8 mouse cellular contexts compared by ENCODE assay signal in genomic region chr14:30551509-30551908, GRCm38 (mm10). TPM values are rescaled to one million over a fixed set of nuclear protein-coding genes. Genes with fewer than 3 reads are reported as not detected.
DNase-seq lines count a peak whose midpoint lies in the region; ATAC-seq and TF ChIP-seq lines count a peak whose summit lies in the region.

No protein-coding gene starts in this region.

- peak overlapping the region; percentile 98 for H3K4me2 ChIP-seq in heart, embryonic 14.5 days (ENCODE audit: low read length)
- H3K4me2 ChIP-seq in liver, postnatal 0 days (ENCODE audit: low read depth, low read length) = peak overlapping the region; percentile 98
- H3K4me2 ChIP-seq in stomach, postnatal 0 days (replicated peaks; ENCODE audit: low read depth) = peak overlapping the region; percentile 88; the same call in 1 of the 2 replicates

- peak overlapping the region; percentile 5 to 28; a peak in 1 of 4 replicates for H3K27ac ChIP-seq in heart, embryonic 14.5 days (replicated peaks in 1 of 2; ENCODE audit: control insufficient read depth in 1 of 2, insufficient read depth in 1 of 2, low read depth in 2 of 2, low read length in 2 of 2)
- H3K27ac ChIP-seq in liver, postnatal 0 days (ENCODE audit: low read depth) = peak overlapping the region; percentile 61
- H3K27ac ChIP-seq in stomach, postnatal 0 days (replicated peaks) = no peak overlapping the region

- no peak for TF ChIP-seq EP300 in liver, postnatal 0 days (IDR thresholded peaks at IDR 0.05; ENCODE audit: low read depth)
- no peak for TF ChIP-seq EP300 in stomach, postnatal 0 days (optimal IDR thresholded peaks at IDR 0.05)

- DNase-seq in liver, postnatal 0 days = no peak
- no peak for DNase-seq in stomach, postnatal 0 days (ENCODE audit: low spot score)
- no peak for DNase-seq in cerebellum, adult 11-12 months
- DNase-seq in ovary, postnatal 36 days (ENCODE audit: low spot score) = no peak

- ATAC-seq in megakaryocyte, adult 5-6 weeks (ENCODE audit: poor library complexity, severe bottlenecking) = no peak
- ATAC-seq in heart, embryonic 14.5 days (ENCODE audit: insufficient number of reproducible peaks, insufficient read depth, low FRiP score, low read depth) = no peak
- ATAC-seq in liver, postnatal 0 days = no peak
- no peak for ATAC-seq in stomach, postnatal 0 days (ENCODE audit: low FRiP score, low TSS enrichment)
- ATAC-seq in megakaryocyte progenitor cell, adult 5-6 weeks (replicated peaks; ENCODE audit: poor library complexity) = no peak

- no peaks in the 10 kb centered on the region for H3K9me3 ChIP-seq in megakaryocyte, embryonic 14.5 days
- H3K9me3 ChIP-seq in heart, embryonic 14.5 days (ENCODE audit: control insufficient read depth, low read length) = no peaks in the 10 kb centered on the region
- no peaks in the 10 kb centered on the region for H3K9me3 ChIP-seq in liver, postnatal 0 days (ENCODE audit: low read length)
- no peaks in the 10 kb centered on the region for H3K9me3 ChIP-seq in stomach, postnatal 0 days (ENCODE audit: control insufficient read depth, low read length)

- H3K27me3 ChIP-seq in megakaryocyte, embryonic 14.5 days (replicated peaks) = no peaks in the 10 kb centered on the region
- no peaks in the 10 kb centered on the region for H3K27me3 ChIP-seq in heart, embryonic 14.5 days (ENCODE audit: control insufficient read depth, insufficient read depth, low read length)
- no peaks in the 10 kb centered on the region for H3K27me3 ChIP-seq in liver, postnatal 0 days (ENCODE audit: insufficient read depth, low read length)
- H3K27me3 ChIP-seq in stomach, postnatal 0 days (ENCODE audit: control insufficient read depth, insufficient read depth, low read length) = no peaks in the 10 kb centered on the region

- TF ChIP-seq CTCF in liver, postnatal 0 days (IDR thresholded peaks at IDR 0.05; ENCODE audit: low read depth) = no peak
- TF ChIP-seq CTCF in stomach, postnatal 0 days (IDR thresholded peaks at IDR 0.05; ENCODE audit: low read depth) = no peak

- H3K36me3 ChIP-seq in megakaryocyte, embryonic 14.5 days (replicated peaks; ENCODE audit: low read length) = peaks cover 50% of the 10 kb centered on the region
- peaks cover 13% of the 10 kb centered on the region for H3K36me3 ChIP-seq in heart, embryonic 14.5 days (ENCODE audit: control insufficient read depth, insufficient read depth, low read length)
- H3K36me3 ChIP-seq in liver, postnatal 0 days (replicated peaks; ENCODE audit: insufficient read depth, low read length) = peaks cover 16% of the 10 kb centered on the region
- no peaks in the 10 kb centered on the region for H3K36me3 ChIP-seq in stomach, postnatal 0 days (ENCODE audit: control insufficient read depth, insufficient read depth, low read length)

- WGBS in heart, embryonic 14.5 days = 12% methylated on average over 5 of the region's 5 CpGs
- 36% methylated on average over 5 of the region's 5 CpGs for WGBS in liver, postnatal 0 days (ENCODE audit: insufficient replicate concordance)
- WGBS in stomach, postnatal 0 days = 46% methylated on average over 5 of the region's 5 CpGs

- peaks cover 60% of the 10 kb centered on the region for H3K4me1 ChIP-seq in megakaryocyte, embryonic 14.5 days
- H3K4me1 ChIP-seq in heart, embryonic 14.5 days (ENCODE audit: control insufficient read depth in 2 of 2, insufficient read depth in 2 of 2, low read length in 2 of 2) = peaks cover 22 to 33% of the 10 kb centered on the region in 2 experiments
- H3K4me1 ChIP-seq in liver, postnatal 0 days (ENCODE audit: insufficient read depth) = peaks cover 34% of the 10 kb centered on the region
- peaks cover 2% of the 10 kb centered on the region; the same call in 1 of the 2 replicates for H3K4me1 ChIP-seq in stomach, postnatal 0 days (replicated peaks; ENCODE audit: control insufficient read depth, insufficient read depth)

- peak overlapping the region; percentile 95 for H3K4me3 ChIP-seq in megakaryocyte, embryonic 14.5 days (replicated peaks)
- peak overlapping the region in 1 of 2 experiments; percentile 85; a peak in 2 of 4 replicates for H3K4me3 ChIP-seq in heart, embryonic 14.5 days (ENCODE audit: control insufficient read depth in 1 of 2, insufficient read depth in 1 of 2, low read depth in 1 of 2, low read length in 2 of 2)
- H3K4me3 ChIP-seq in liver, postnatal 0 days (ENCODE audit: low read depth, low read length) = peak overlapping the region; percentile 79
- no peak overlapping the region for H3K4me3 ChIP-seq in stomach, postnatal 0 days (ENCODE audit: low read depth, low read length)

- H3K9ac ChIP-seq in heart, embryonic 14.5 days (ENCODE audit: low read length) = 0 out of 2 replicates have a peak overlapping the region, but pooled peaks have one; percentile 25
- H3K9ac ChIP-seq in liver, postnatal 0 days (replicated peaks) = peak overlapping the region; percentile 87
- 0 out of 2 replicates have a peak overlapping the region, but pooled peaks have one; percentile 1 for H3K9ac ChIP-seq in stomach, postnatal 0 days (ENCODE audit: low read length)

RNA-seq across cellular contexts. Expression of gene Tkt, which starts 3.4 kb away (rescaled TPM):
- polyA plus RNA-seq in megakaryocyte, embryonic 14.5 days (2012; ENCODE audit: insufficient read depth, low replicate concordance) = 263 and 491 TPM in 2 replicates
- 195 and 196 TPM in 2 replicates for total RNA-seq in megakaryocyte, adult 5-6 weeks (2015)
- 517 and 539 TPM in 2 replicates for total RNA-seq in megakaryocyte, adult 5-6 weeks (2017)
- 31.5 and 46.1 TPM in 2 replicates for polyA plus RNA-seq in heart, embryonic 14.5 days (2014; fragmentation: Nextera tagmentation; extraction: Ambion mirVana)
- 96.6 and 110 TPM in 2 replicates for polyA plus RNA-seq in liver, postnatal 0 days (2015; fragmentation: Nextera tagmentation; extraction: Ambion mirVana)
- 200 and 202 TPM in 2 replicates for polyA plus RNA-seq in stomach, postnatal 0 days (2015; fragmentation: Nextera tagmentation; extraction: Ambion mirVana)
- total RNA-seq in megakaryocyte progenitor cell, adult 5-6 weeks (2015) = 220 and 295 TPM in 2 replicates
- 788 and 880 TPM in 2 replicates for total RNA-seq in megakaryocyte progenitor cell, adult 5-6 weeks (2017)

Comparison
In these comparisons a context has a peak if more than half of its experiments do, and no peak if none do; other contexts are left out.
1. H3K9ac ChIP-seq: peak in every context shown above with its lines; median percentile 87 in liver, postnatal 0 days; 25 in heart, embryonic 14.5 days; 1 in stomach, postnatal 0 days.